Mouse (Mus musculus) heart, adult 2 months (tissue): Measurements from ENCODE around the gene Vps45. TPM values are rescaled to one million over a fixed set of nuclear protein-coding genes. Genes with fewer than 3 reads are reported as not detected.

Experiments
- DNase-seq, 2 experiments: peaks; one replicate each; pipeline ENCODE4 v3.0.0; 2021
- H3K27ac ChIP-seq: fragments of 200-600 bp; 2 replicates; pipeline ENCODE4 v1.8.1; 2022
- H3K27me3 ChIP-seq: fragments of 200-500 bp; 2 replicates; pipeline ENCODE4 v1.6.1; 2012; ENCODE audit warnings: mild to moderate bottlenecking, low read length, inconsistent platforms, mixed read lengths; ENCODE audit not compliant: control insufficient read depth, insufficient read depth
- H3K36me3 ChIP-seq: fragments of 200-500 bp; 2 replicates; pipeline ENCODE4 v1.6.1; 2012; ENCODE audit warnings: low read length, inconsistent platforms; ENCODE audit not compliant: control insufficient read depth, insufficient read depth
- H3K4me1 ChIP-seq: fragments of 200-500 bp; 2 replicates; pipeline ENCODE4 v1.6.1; 2011; ENCODE audit warnings: low read length; ENCODE audit not compliant: control insufficient read depth, insufficient read depth
- H3K4me3 ChIP-seq: fragments of 200-600 bp; 2 replicates; pipeline ENCODE4 v1.8.1; 2022
- H3K79me2 ChIP-seq: fragments of 200-500 bp; replicated peaks from 2 replicates; pipeline ENCODE4 v1.6.1; 2012; ENCODE audit warnings: mild to moderate bottlenecking, inconsistent platforms, low read length, moderate library complexity, mixed read lengths; ENCODE audit not compliant: control insufficient read depth, insufficient read depth
- H3K9ac ChIP-seq: fragments of 200-500 bp; 2 replicates; pipeline ENCODE4 v1.6.1; 2012; ENCODE audit warnings: low read depth, mild to moderate bottlenecking, control low read depth, inconsistent platforms, low read length, mixed read lengths
- CTCF ChIP-seq: fragments of 200-600 bp; IDR thresholded peaks from 2 replicates; pipeline ENCODE4 v1.8.1; 2022; ENCODE audit warnings: antibody characterized with exemption, mild to moderate bottlenecking, moderate library complexity
- EP300 ChIP-seq: fragments of 200-500 bp; IDR thresholded peaks from 2 replicates; pipeline ENCODE4 v1.6.1; 2011; ENCODE audit warnings: low read depth, low read length, control low read depth; ENCODE audit not compliant: insufficient read depth
- POLR2A ChIP-seq: fragments of 200-500 bp; IDR thresholded peaks from 2 replicates; pipeline ENCODE4 v1.6.1; 2011; ENCODE audit warnings: mild to moderate bottlenecking, low read depth, low read length, control low read depth; ENCODE audit not compliant: insufficient read depth
- WGBS: fragments of 180-500 bp; shearing (Covaris S2); methylation state at CpG from one replicate; pipeline ENCODE4 v1.1.7; 2018; 5-methylcytosine and 5-hydroxymethylcytosine counted together
- intact Hi-C: fragments of 180-260 bp; cut with DNase I; formaldehyde crosslinking; loops from one replicate; pipeline ENCODE4 v1.15.1; 2025
- polyA plus RNA-seq: library from polyadenylated mRNA; depleted of rRNA; stranded (reverse); fragments of >200 nt; gene quantifications from 2 replicates; pipeline ENCODE4 v1.2.3, GENCODE M21; 2012
- total RNA-seq, 2 experiments: library from RNA; stranded (reverse); gene quantifications; 2 replicates each; pipeline ENCODE4 v1.2.3; 2021

Gene Vps45
- total and polyA plus RNA-seq, 3 experiments = 4.3 to 24.5 (median 23.0) TPM

DNA sequence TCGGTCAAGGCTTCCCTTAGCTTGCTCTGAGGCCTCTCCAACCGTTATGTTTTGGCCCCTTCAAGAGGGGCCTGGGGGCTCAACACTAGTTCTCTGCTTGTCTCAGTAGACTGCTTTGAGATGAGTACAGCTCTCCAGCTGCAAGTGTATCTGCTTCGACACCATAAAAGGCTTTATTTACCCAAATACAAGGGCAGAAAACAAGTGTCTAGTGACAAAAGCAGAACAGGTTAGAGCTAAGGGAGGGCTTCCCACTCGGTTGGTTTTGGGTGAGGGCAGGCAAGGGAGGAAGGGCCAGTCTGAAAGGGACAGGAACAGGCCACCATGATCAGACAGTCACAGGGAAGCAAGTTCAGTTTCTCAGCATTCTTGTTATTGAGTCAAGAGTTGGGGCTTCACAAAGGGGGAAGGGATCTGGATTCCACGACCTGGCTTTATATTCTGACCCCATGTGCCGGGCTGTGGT lies 63.9 kb downstream of the Vps45 start:
- Histone ChIP-seq H3K27ac (peak overlapping the region; percentile 90), H3K4me3 (peak overlapping the region; percentile 67), H3K27me3 (no peaks in the 10 kb centered on the region), H3K36me3 (peaks cover 10% of the 10 kb centered on the region), H3K4me1 (peaks cover 22% of the 10 kb centered on the region), H3K79me2 (no peaks in the 10 kb centered on the region), H3K9ac (peak overlapping the region; percentile 87)
- TF ChIP-seq POLR2A = peak; percentile 6
- TF ChIP-seq EP300 = 0 out of 2 replicates have a peak, but pooled peaks have one; percentile 12
- TF ChIP-seq CTCF = no peak
- intact Hi-C loops = loop anchor here (2.0 to 10.0 kb wide), 2 partner anchors 102 to 560 kb away; partner anchors contain the start of genes Aph1a, BC028528 and Txnip
- WGBS = 9% methylated on average over 6 of the region's 6 CpGs
- peak in 1 of 2 experiments; percentile 59 for DNase-seq

- peak; percentile 59 for TF ChIP-seq CTCF
- TF ChIP-seq EP300 = 0 out of 2 replicates have a peak, but pooled peaks have one; percentile 42
- no peak; the same call in 1 of the 2 replicates for TF ChIP-seq POLR2A
- no peaks in the 10 kb centered on the region for H3K27me3 ChIP-seq
- H3K9ac ChIP-seq = peak overlapping the region; percentile 87
- 11% methylated on average over 4 of the region's 4 CpGs for WGBS
- H3K36me3 ChIP-seq = peaks cover 12% of the 10 kb centered on the region
- H3K4me3 ChIP-seq = peak overlapping the region; percentile 67
- H3K79me2 ChIP-seq = no peaks in the 10 kb centered on the region
- peak; percentile 65 to 71 for DNase-seq
- peak overlapping the region; percentile 90 for H3K27ac ChIP-seq
- H3K4me1 ChIP-seq = peaks cover 24% of the 10 kb centered on the region
- intact Hi-C loops = loop anchor here (2.0 to 10.0 kb wide), 2 partner anchors 101 to 561 kb away; partner anchors contain the start of genes Aph1a, BC028528 and Txnip
Observed at GRCm38 (mm10) chr3:95993881-95994280, 64.4 kb downstream of the Vps45 start.

- Histone ChIP-seq H3K79me2 (no peaks in the 10 kb centered on the region), H3K9ac (peak overlapping the region; percentile 87), H3K27ac (peak overlapping the region; percentile 90), H3K4me1 (peaks cover 24% of the 10 kb centered on the region), H3K27me3 (no peaks in the 10 kb centered on the region), H3K36me3 (peaks cover 12% of the 10 kb centered on the region), H3K4me3 (peak overlapping the region; percentile 67)
- intact Hi-C loops = loop anchor here (10.0 kb wide), 1 partner anchor 562 kb away; the partner anchor contains the start of gene Txnip
- TF ChIP-seq EP300 = peak; percentile 76; the same call in 1 of the 2 replicates
- peak; percentile 65; the same call in 1 of the 2 replicates for TF ChIP-seq POLR2A
- no peak for TF ChIP-seq CTCF
- WGBS = 10% methylated on average over 5 of the region's 5 CpGs
- DNase-seq = peak in 1 of 2 experiments; percentile 58
Observed at GRCm38 (mm10) chr3:95992990-95993603, 65.2 kb downstream of the Vps45 start.

GRCm38 (mm10) chr3:95990413-95990941 lies 67.8 kb downstream of the Vps45 start:
- Histone ChIP-seq H3K4me3 (no peak overlapping the region), H3K79me2 (no peaks in the 10 kb centered on the region), H3K9ac (no peak overlapping the region), H3K27ac (peak overlapping the region; percentile 56), H3K36me3 (peaks cover 12% of the 10 kb centered on the region), H3K4me1 (peaks cover 32% of the 10 kb centered on the region), H3K27me3 (no peaks in the 10 kb centered on the region)
- TF ChIP-seq EP300 (no peak), CTCF (no peak), POLR2A (0 out of 2 replicates have a peak, but pooled peaks have one; percentile 17)
- WGBS = 62% methylated on average over 12 of the region's 12 CpGs
- DNase-seq = peak in 1 of 2 experiments; percentile 42
- intact Hi-C loops = loop anchor here (10.0 kb wide), 1 partner anchor 564 kb away; the partner anchor contains the start of gene Txnip

- no peak for DNase-seq
- no peak for TF ChIP-seq CTCF
- no peak for TF ChIP-seq EP300
- no peak for TF ChIP-seq POLR2A
- Histone ChIP-seq H3K4me3 (no peak overlapping the region), H3K27ac (peak overlapping the region; percentile 13; the same call in 1 of the 2 replicates), H3K4me1 (peaks cover 37% of the 10 kb centered on the region), H3K36me3 (peaks cover 12% of the 10 kb centered on the region), H3K9ac (peak overlapping the region; percentile 18), H3K79me2 (no peaks in the 10 kb centered on the region), H3K27me3 (no peaks in the 10 kb centered on the region)
- WGBS = 19% methylated on average over 10 of the region's 10 CpGs
- intact Hi-C loops = no loop called here
Observed at GRCm38 (mm10) chr3:95988969-95989368, 69.3 kb downstream of the Vps45 start.
